Comparison of ENCODE assay signal across 24 mouse cellular contexts in the genomic region with DNA sequence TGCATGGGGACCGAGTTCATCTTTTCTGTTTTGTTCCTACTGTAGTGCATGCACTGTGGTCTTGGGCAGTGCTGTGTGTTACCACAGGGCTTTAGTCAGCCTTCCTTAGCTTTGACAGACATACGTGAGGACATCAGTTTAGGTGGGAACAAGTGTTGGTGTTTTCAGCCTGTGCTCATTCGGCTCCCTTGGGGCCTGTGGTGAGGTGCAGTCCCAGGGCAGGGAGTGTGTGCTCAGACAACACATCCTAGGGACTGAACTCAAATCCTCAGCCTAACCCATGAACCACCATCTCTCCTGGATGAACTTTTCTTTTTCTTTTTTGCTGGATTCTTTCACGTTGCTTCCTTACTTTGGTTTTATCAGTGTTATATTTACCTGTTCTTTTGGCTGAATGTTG. TPM values are rescaled to one million over a fixed set of nuclear protein-coding genes. Genes with fewer than 3 reads are reported as not detected.
"Had no signal": no experiment of that assay in that cellular context is flagged by ENCODE, and none has a peak within 500 bp of the region (broad histone marks: within the 10 kb centered on the region; RNA-seq: fewer than 3 reads in every experiment).

No protein-coding gene starts in this region.

- H3K9me3 ChIP-seq: heart, embryonic 10.5 days; heart, embryonic 12.5 days; hindbrain, embryonic 13.5 days; hindbrain, embryonic 15.5 days; kidney, embryonic 15.5 days; limb, embryonic 10.5 days; limb, embryonic 12.5 days; liver, embryonic 12.5 days had no signal

- H3K4me1 ChIP-seq: heart, embryonic 10.5 days; hindbrain, embryonic 13.5 days; hindbrain, embryonic 15.5 days; kidney, embryonic 15.5 days; limb, embryonic 10.5 days; limb, embryonic 12.5 days; liver, embryonic 12.5 days had no signal

- DNase-seq: gastrocnemius, postnatal 14 days; gastrocnemius, postnatal 36 days; heart, adult 18-20 months; heart, postnatal 10 days; kidney, adult 11 months; kidney, adult 2 months; kidney, adult 9 months; kidney, postnatal 14 days; kidney, postnatal 36 days; layer of hippocampus, adult 9-11 months had no signal

- H3K9ac ChIP-seq: heart, embryonic 12.5 days; hindbrain, embryonic 13.5 days; hindbrain, embryonic 15.5 days; kidney, embryonic 15.5 days; limb, embryonic 12.5 days; liver, embryonic 12.5 days; liver, embryonic 14.5 days had no signal

- H3K4me2 ChIP-seq: heart, embryonic 12.5 days; hindbrain, embryonic 13.5 days; hindbrain, embryonic 15.5 days; kidney, embryonic 15.5 days; limb, embryonic 12.5 days; liver, embryonic 12.5 days had no signal

- ATAC-seq: hindbrain, postnatal 0 days; intestine, embryonic 16.5 days; liver, embryonic 12.5 days had no signal

- H3K36me3 ChIP-seq: heart, embryonic 10.5 days; heart, embryonic 12.5 days; hindbrain, embryonic 13.5 days; hindbrain, embryonic 15.5 days; kidney, embryonic 15.5 days; limb, embryonic 10.5 days; limb, embryonic 12.5 days; liver, embryonic 12.5 days had no signal

- H3K4me3 ChIP-seq: heart, embryonic 10.5 days; heart, embryonic 12.5 days; hindbrain, embryonic 13.5 days; hindbrain, embryonic 15.5 days; kidney, embryonic 15.5 days; left cerebral cortex, adult 2 months; limb, embryonic 10.5 days; limb, embryonic 12.5 days; liver, embryonic 12.5 days had no signal

- H3K27me3 ChIP-seq: heart, embryonic 12.5 days; hindbrain, embryonic 13.5 days; hindbrain, embryonic 15.5 days; kidney, embryonic 15.5 days; limb, embryonic 12.5 days; liver, embryonic 12.5 days had no signal

- H3K27ac ChIP-seq: heart, embryonic 10.5 days; hindbrain, embryonic 13.5 days; hindbrain, embryonic 15.5 days; hindbrain, postnatal 0 days; kidney, embryonic 15.5 days; kidney, postnatal 0 days; left cerebral cortex, adult 2 months; limb, embryonic 10.5 days; limb, embryonic 12.5 days; liver, embryonic 12.5 days; liver, embryonic 14.5 days had no signal

RNA-seq across cellular contexts. Expression of a gene that starts 50.2 kb away (rescaled TPM):
- total RNA-seq: hematopoietic stem cell, adult 5-6 weeks had no signal
